Mouse (Mus musculus) neural tube, embryonic 13.5 days (tissue): ENCODE measurements at regions not wholly inside any gene's neighbourhood (a gene's known extent, or its start where the extent isn't known, plus 50 kb on each side); places are given as distances from the start of the nearest gene placed in this dataset.

Experiments
- ATAC-seq: fragments of 200-750 bp; cut with Nextera tagmentation; 2 replicates; pipeline ENCODE4 v1.8.0; 2017; ENCODE audit warnings: low read depth, mild to moderate bottlenecking, moderate TSS enrichment, moderate library complexity
- H3K27ac ChIP-seq: fragments of 300-500 bp; sonication (generic); replicated peaks from 2 replicates; pipeline ENCODE4 v1.5.1; 2015; ENCODE audit warnings: moderate library complexity, mild to moderate bottlenecking, inconsistent platforms
- H3K27me3 ChIP-seq: fragments of 300-500 bp; sonication (generic); 2 replicates; pipeline ENCODE4 v1.6.1; 2015; ENCODE audit warnings: mild to moderate bottlenecking, inconsistent platforms
- H3K36me3 ChIP-seq: fragments of 300-500 bp; sonication (generic); 2 replicates; pipeline ENCODE4 v1.6.1; 2015; ENCODE audit warnings: mild to moderate bottlenecking, inconsistent platforms
- H3K4me1 ChIP-seq: fragments of 300-500 bp; sonication (generic); replicated peaks from 2 replicates; pipeline ENCODE4 v1.6.1; 2015; ENCODE audit warnings: inconsistent platforms
- H3K4me2 ChIP-seq: fragments of 300-500 bp; sonication (generic); 2 replicates; pipeline ENCODE4 v1.6.1; 2015; ENCODE audit warnings: inconsistent platforms, mild to moderate bottlenecking, moderate library complexity
- H3K4me3 ChIP-seq: fragments of 300-500 bp; sonication (generic); 2 replicates; pipeline ENCODE4 v1.5.1; 2015; ENCODE audit warnings: mild to moderate bottlenecking, inconsistent platforms
- H3K9ac ChIP-seq: fragments of 300-500 bp; sonication (generic); 2 replicates; pipeline ENCODE4 v1.6.1; 2015; ENCODE audit warnings: moderate library complexity, mild to moderate bottlenecking, inconsistent platforms
- H3K9me3 ChIP-seq: fragments of 300-500 bp; sonication (generic); 2 replicates; pipeline ENCODE4 v1.6.1; 2016; ENCODE audit warnings: inconsistent platforms
- WGBS: fragments of 180-500 bp; shearing (Covaris S2); methylation state at CpG from one replicate; pipeline ENCODE4 v1.1.7; 2015; 5-methylcytosine and 5-hydroxymethylcytosine counted together

DNA sequence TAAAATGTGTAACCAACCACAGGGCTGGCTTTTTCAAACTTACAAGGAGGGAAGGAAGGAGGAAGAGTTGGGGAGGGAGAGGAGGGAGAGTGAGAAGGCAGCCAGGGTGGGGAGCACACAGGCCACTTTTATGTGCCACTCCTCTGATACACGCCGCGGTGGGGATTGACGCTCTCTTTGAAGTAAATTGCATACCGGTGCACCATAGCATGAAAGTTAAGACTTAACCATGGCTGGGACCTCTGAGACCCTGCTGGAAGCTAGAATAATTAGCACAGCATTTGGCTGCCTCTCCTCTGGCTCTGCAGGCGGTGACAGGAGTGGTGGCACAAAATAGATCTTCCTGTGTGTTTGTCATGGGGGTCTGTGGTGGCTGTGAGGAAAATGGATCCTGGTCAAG, 380.7 kb downstream of the H2al1j start:
- 34% methylated on average over 6 of the region's 6 CpGs for WGBS
- Histone ChIP-seq H3K27me3 (peaks cover 14% of the 10 kb centered on the region), H3K27ac (no peak overlapping the region), H3K9ac (no peak overlapping the region), H3K9me3 (no peaks in the 10 kb centered on the region), H3K36me3 (no peaks in the 10 kb centered on the region), H3K4me2 (no peak overlapping the region), H3K4me3 (no peak overlapping the region), H3K4me1 (peaks cover 19% of the 10 kb centered on the region)
- ATAC-seq: no peak

DNA sequence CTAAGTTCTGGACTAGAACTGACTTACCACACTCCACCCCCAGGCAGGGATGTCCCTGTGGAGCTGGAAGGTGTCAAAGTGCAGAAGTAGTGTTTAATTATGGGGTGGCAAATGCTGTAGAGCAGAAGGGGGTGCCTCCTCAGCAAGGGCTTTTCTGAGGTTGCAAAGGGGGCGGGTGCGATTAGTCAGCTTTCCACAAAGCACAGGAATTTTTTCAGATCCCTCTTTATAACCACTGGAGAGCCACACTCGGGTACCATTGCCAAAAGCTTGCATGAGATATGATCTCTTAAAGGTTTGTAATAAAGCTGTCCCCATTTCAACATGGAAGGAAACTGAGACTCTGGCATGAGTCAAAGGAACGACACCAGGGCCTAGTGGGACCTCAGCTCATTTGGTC, 381.7 kb downstream of the H2al1j start:
- no peak for ATAC-seq
- H3K9me3 ChIP-seq: no peaks in the 10 kb centered on the region
- no peak overlapping the region for H3K4me2 ChIP-seq
- WGBS: 81% methylated on average over 4 of the region's 4 CpGs
- H3K36me3 ChIP-seq: no peaks in the 10 kb centered on the region
- no peak overlapping the region for H3K9ac ChIP-seq
- H3K27me3 ChIP-seq: peaks cover 14% of the 10 kb centered on the region
- H3K4me3 ChIP-seq: no peak overlapping the region
- peaks cover 19% of the 10 kb centered on the region for H3K4me1 ChIP-seq
- H3K27ac ChIP-seq: no peak overlapping the region

DNA sequence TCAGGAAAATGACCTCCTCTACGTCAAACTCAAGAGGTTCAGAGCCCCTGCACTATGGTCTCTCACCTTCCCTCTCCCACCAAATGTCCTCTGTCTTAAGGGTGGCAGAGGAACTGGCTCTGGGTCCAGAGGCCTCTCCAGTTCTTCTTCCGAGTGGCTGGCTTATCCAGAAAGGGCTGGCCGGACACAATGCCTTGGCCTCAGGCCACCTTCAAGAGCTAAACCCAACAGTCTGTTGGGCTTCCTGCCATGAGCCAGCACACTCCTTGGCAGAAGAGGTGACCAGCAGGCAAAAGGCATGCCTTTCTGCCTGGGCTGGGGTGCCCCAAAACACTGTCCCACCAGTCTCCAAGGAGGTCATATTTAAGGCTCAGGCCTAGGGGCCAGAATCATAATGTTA, 385.8 kb downstream of the H2al1j start:
- Histone ChIP-seq H3K9ac (no peak overlapping the region), H3K27ac (no peak overlapping the region), H3K4me1 (peaks cover 6% of the 10 kb centered on the region), H3K36me3 (no peaks in the 10 kb centered on the region), H3K27me3 (peaks cover 5% of the 10 kb centered on the region; the same call in 1 of the 2 replicates), H3K4me3 (no peak overlapping the region), H3K9me3 (no peaks in the 10 kb centered on the region), H3K4me2 (no peak overlapping the region)
- WGBS: 86% methylated on average over 3 of the region's 3 CpGs
- ATAC-seq: no peak

DNA sequence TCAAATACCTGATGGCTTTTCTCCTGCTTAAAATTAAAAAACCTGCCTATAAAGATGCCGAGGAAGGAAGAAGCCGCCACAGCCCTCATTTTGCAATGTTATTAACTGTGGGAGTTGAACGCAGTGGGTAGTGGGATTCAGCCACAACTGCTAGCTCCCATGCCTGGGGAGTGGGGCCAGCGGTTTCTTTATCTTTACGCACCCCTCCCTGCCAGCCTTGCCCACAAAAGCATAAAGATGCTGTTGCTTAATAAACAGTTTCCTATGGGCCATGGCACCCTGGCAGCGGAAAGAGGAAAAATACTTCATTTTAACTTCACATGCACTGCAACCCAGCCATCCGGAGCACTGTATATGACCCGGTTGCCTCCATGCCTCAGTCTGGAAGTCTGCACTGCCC, 389.2 kb downstream of the H2al1j start:
- H3K36me3 ChIP-seq: no peaks in the 10 kb centered on the region
- no peak overlapping the region for H3K27ac ChIP-seq
- no peaks in the 10 kb centered on the region for H3K9me3 ChIP-seq
- no peak overlapping the region for H3K4me3 ChIP-seq
- H3K9ac ChIP-seq: no peak overlapping the region
- H3K27me3 ChIP-seq: no peaks in the 10 kb centered on the region
- 71% methylated on average over 8 of the region's 8 CpGs for WGBS
- H3K4me2 ChIP-seq: no peak overlapping the region
- no peaks in the 10 kb centered on the region for H3K4me1 ChIP-seq
- ATAC-seq: no peak

DNA sequence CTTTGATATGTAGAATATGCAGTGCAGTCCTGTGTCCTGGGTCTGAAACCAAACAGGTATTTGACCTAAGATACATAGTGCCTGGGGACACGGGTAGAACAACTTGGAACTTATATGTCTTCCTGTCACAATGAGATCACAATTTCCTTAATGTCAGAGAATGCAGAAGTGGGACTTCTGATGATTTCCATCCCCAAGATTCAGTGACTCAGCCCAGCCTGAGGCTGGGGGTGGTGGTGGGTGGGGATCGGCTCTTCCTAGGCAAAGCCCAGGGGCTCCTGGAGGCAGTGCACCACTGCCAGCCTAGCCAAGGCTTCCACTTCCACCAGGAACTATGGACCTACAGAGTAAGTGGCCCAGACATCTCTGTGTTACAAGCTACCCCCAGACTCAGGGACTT, 391.2 kb downstream of the H2al1j start:
- Histone ChIP-seq H3K9ac (no peak overlapping the region), H3K27me3 (0 out of 2 replicates have a peak, but pooled peaks cover 6% of the 10 kb centered on the region), H3K36me3 (no peaks in the 10 kb centered on the region), H3K4me2 (no peak overlapping the region), H3K27ac (no peak overlapping the region), H3K4me1 (no peaks in the 10 kb centered on the region), H3K4me3 (no peak overlapping the region), H3K9me3 (no peaks in the 10 kb centered on the region)
- WGBS: 96% methylated on average over 2 of the region's 2 CpGs
- no peak for ATAC-seq

DNA sequence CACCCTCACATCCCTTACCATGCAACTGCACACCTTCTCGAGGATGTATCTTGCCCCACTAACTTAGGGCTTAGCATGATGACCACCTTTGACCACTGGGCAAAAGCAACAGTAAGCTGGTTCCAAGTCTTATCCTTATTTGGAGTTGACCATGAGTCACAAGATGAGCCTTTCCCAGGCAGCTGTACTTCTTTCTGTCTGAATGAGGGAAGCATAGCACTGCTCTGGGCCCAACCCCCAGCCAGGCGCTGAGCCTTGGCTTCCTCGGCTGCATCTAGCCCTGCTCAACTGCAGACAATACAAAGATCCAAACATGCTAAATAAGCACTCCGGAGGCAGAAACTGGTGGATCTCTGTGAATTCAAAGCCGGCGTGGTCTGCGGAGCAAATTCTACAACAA, 392.9 kb downstream of the H2al1j start:
- ATAC-seq: no peak
- WGBS: 84% methylated on average over 7 of the region's 7 CpGs
- Histone ChIP-seq H3K9me3 (no peaks in the 10 kb centered on the region), H3K27me3 (peaks cover 14% of the 10 kb centered on the region), H3K36me3 (no peaks in the 10 kb centered on the region), H3K27ac (no peak overlapping the region), H3K4me1 (no peaks in the 10 kb centered on the region), H3K4me3 (no peak overlapping the region), H3K4me2 (no peak overlapping the region), H3K9ac (no peak overlapping the region)

DNA sequence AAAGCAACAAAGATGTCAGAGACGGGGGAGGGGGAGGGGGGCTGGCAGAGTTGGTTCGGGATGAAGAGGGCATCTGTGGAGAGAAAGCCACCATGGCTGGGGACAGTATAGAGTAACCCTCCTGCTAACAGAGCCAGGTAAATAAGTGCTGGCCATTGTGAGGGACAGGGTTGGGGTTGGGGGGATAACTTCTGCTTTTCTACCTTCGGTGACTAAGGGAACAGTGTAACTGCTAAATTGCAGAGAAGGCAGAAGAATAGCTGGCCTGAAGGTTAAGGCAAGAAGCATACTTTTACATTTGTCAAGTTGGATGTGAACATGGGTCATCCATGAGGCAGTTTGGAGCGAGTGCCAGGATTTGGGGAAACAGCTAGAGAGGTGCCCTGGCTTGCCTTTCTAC, 395.1 kb downstream of the H2al1j start:
- Histone ChIP-seq H3K9ac (no peak overlapping the region), H3K27ac (no peak overlapping the region), H3K9me3 (no peaks in the 10 kb centered on the region), H3K4me1 (peaks cover 12% of the 10 kb centered on the region; the same call in 1 of the 2 replicates), H3K27me3 (peaks cover 15% of the 10 kb centered on the region), H3K4me3 (no peak overlapping the region), H3K4me2 (no peak overlapping the region), H3K36me3 (no peaks in the 10 kb centered on the region)
- no peak for ATAC-seq
- 52% methylated on average over 4 of the region's 4 CpGs for WGBS

DNA sequence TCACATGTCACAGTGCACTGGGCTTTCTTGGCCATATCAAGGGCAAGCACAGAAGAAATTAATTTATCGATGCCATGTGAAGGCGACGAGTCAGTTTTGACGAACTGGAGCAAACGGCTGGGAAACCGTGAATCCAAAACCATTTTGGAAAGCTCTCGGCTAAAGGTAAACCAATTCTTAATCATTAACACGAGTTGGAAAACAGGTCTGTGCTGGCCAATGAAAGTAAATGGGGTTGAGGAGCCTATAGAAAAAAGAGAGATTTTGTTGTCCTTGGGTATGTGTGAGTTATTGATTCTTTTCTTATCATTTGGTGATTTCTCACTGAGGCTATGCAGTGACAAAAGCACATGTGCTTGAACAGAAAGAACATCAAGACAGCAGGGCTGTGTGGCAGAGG, 397.1 kb downstream of the H2al1j start:
- H3K36me3 ChIP-seq: no peaks in the 10 kb centered on the region
- H3K4me3 ChIP-seq: no peak overlapping the region
- 92% methylated on average over 8 of the region's 8 CpGs for WGBS
- H3K27me3 ChIP-seq: peaks cover 29% of the 10 kb centered on the region
- H3K4me2 ChIP-seq: no peak overlapping the region
- no peak overlapping the region for H3K9ac ChIP-seq
- peaks cover 12% of the 10 kb centered on the region; the same call in 1 of the 2 replicates for H3K4me1 ChIP-seq
- no peaks in the 10 kb centered on the region for H3K9me3 ChIP-seq
- no peak for ATAC-seq
- H3K27ac ChIP-seq: no peak overlapping the region

DNA sequence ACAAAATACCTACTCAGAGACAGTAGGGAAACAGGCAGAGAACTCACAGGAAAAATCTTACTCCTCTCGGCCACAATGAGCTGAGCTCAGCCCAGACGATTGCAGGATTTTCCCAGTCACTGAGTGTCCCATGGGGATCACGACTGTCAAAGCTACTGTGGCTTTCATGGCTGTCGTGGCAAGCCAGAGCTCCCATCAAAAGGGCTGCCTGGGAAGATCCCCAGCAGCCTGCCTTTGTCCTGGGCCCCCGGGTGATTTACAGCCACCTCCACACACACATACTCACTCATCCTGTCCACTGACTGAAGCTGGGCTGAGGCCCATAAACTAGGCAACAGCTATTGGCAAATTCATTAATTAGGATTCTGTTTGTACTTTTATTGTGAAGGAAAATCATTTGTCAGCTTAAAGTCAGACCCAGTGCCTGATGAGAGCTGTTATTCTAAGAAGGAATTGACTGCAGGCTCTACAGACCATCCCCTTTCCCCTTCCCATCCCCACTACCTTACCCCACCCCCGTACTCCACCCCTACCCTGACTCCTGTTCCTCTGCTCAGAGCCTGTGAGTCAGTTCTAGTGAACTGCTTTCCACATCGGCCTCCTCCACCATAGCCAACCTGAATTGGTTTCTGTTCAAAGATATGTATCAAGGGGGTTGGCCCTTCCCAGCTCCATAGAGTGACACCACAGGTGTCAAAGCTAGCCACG, 399.1 kb downstream of the H2al1j start:
- Histone ChIP-seq H3K9me3 (no peaks in the 10 kb centered on the region), H3K4me1 (peaks cover 12% of the 10 kb centered on the region; the same call in 1 of the 2 replicates), H3K36me3 (no peaks in the 10 kb centered on the region), H3K27me3 (peaks cover 29% of the 10 kb centered on the region), H3K9ac (no peak overlapping the region), H3K27ac (0 out of 2 replicates have a peak overlapping the region, but pooled peaks have one; percentile 23), H3K4me3 (no peak overlapping the region), H3K4me2 (no peak overlapping the region)
- 22% methylated on average over 8 of the region's 8 CpGs for WGBS
- peak; percentile 88 for ATAC-seq

DNA sequence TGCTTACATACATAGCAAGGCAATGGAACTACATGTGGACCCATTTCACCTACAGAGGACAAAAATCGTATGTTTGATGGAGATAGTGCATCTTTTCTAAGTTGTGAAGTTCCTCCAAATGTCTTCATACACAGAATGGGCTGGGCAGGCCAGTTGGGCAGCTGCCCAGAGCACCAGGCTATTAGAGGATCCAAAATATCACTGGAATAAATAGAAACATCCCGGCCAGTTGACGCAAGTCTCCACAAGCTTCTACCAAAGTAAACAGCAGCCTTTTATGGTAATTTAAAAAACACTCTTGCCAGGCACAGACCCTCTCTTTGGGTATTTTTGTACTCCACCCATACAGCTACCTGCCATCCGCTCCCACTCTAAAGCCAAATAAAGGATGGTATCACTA, 400.9 kb downstream of the H2al1j start:
- H3K4me3 ChIP-seq: no peak overlapping the region
- no peaks in the 10 kb centered on the region for H3K9me3 ChIP-seq
- H3K9ac ChIP-seq: no peak overlapping the region
- H3K27me3 ChIP-seq: peaks cover 34% of the 10 kb centered on the region
- no peak overlapping the region for H3K27ac ChIP-seq
- H3K4me1 ChIP-seq: peaks cover 12% of the 10 kb centered on the region; the same call in 1 of the 2 replicates
- no peaks in the 10 kb centered on the region for H3K36me3 ChIP-seq
- H3K4me2 ChIP-seq: no peak overlapping the region
- ATAC-seq: no peak
- WGBS: 84% methylated on average over 4 of the region's 4 CpGs

DNA sequence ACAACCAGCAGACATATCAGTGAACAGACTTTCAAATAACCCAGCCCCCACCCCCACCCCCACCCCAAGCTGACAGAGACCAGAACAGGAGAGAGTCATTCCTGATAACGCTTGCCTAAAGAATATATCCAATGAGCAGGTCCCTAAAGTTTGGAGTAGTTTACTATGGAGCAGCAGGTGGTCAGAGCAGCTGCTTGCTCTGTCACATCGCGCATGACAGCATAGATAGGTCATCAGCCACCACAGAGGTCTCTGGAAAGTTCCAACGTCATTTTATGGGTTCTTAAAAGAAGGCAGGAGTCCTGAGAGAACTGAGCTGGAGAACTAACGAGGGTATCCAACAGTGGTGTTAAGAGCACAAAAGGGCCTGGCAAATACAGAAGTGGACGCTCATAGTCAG, 402.4 kb downstream of the H2al1j start:
- Histone ChIP-seq H3K9ac (no peak overlapping the region), H3K27me3 (peaks cover 32% of the 10 kb centered on the region), H3K4me3 (no peak overlapping the region), H3K4me2 (no peak overlapping the region), H3K4me1 (peaks cover 20% of the 10 kb centered on the region), H3K27ac (no peak overlapping the region), H3K9me3 (no peaks in the 10 kb centered on the region), H3K36me3 (no peaks in the 10 kb centered on the region)
- ATAC-seq: no peak
- WGBS: 75% methylated on average over 6 of the region's 6 CpGs

DNA sequence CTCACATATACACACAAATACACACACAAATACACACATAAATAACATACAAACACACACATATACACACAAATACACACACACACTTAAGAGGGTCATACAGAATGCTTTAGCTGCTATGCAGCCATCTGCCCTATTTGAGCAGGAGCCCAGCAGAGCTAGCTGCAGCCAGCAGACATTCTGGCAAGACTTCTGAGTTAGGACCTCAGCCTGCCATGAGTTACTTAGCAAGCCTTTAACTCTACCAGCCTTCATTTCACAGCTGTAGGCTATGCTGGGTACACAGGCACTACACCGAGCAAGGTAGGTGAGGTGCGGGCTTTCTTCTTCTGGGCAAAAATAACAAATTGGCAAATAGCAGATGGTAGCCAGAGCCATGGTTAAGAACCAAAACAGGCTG, 404.7 kb downstream of the H2al1j start:
- WGBS: 88% methylated on average over 2 of the region's 2 CpGs
- Histone ChIP-seq H3K4me1 (peaks cover 15% of the 10 kb centered on the region), H3K4me2 (no peak overlapping the region), H3K27ac (no peak overlapping the region), H3K27me3 (peaks cover 42% of the 10 kb centered on the region), H3K9me3 (no peaks in the 10 kb centered on the region), H3K4me3 (no peak overlapping the region), H3K9ac (no peak overlapping the region), H3K36me3 (no peaks in the 10 kb centered on the region)
- ATAC-seq: no peak
